Mouse (Mus musculus) effector memory CD4-positive, alpha-beta T cell, adult 7 months (primary cell): ENCODE data around the gene Zfp729b. TPM values are rescaled to one million over a fixed set of nuclear protein-coding genes. Genes with fewer than 3 reads are reported as not detected.

Experiments
- polyA plus RNA-seq: library from polyadenylated mRNA; unstranded; fragments of 100-300 nt; shearing (Covaris generic); gene quantifications from one replicate; pipeline ENCODE4 v1.2.1, GENCODE M21; 2017

Gene Zfp729b
- polyA plus RNA-seq, result 5.3 TPM

DNA sequence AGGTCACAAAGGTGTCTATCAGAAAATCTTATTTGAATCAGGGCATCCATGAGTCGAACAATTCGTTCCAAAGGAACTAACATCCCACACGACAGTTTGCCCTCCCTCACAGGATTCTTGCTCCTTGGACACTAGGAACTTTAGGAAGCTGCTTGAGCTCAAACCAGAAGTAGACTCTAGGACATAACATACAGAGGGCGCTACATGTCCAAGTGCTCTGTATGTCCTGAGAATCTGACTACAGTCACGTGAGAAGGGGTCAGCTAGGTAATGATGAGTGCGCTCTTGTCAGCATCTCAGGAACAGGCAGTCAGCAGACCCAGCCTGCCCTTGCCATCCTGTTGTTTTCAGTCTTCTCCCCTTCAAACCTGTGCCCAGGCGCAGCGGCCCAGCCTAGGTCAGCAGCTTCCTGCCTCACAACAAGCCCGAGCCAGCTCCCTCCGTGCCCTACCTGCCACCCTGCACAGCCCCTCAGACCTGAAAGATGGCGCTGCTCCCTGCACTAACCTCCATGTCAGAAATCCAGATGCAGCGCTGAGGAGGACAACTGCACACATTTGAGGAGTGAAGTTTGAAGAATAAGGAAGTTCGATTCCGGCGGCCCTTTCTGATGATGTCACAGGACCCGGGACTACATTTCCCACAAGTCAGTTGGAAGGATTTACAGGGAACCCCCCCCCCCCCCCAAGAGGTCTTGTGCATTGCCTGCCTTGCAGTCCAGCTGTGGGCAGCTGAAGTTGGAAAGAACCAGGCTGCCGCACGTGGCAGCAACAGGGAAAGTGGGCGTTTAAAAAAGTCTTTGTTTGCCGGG lies at the start of gene Zfp729b:
Gene Zfp729b, minus strand, starts transcription at position 642 of the 811 bp plus-strand sequence.

DNA sequence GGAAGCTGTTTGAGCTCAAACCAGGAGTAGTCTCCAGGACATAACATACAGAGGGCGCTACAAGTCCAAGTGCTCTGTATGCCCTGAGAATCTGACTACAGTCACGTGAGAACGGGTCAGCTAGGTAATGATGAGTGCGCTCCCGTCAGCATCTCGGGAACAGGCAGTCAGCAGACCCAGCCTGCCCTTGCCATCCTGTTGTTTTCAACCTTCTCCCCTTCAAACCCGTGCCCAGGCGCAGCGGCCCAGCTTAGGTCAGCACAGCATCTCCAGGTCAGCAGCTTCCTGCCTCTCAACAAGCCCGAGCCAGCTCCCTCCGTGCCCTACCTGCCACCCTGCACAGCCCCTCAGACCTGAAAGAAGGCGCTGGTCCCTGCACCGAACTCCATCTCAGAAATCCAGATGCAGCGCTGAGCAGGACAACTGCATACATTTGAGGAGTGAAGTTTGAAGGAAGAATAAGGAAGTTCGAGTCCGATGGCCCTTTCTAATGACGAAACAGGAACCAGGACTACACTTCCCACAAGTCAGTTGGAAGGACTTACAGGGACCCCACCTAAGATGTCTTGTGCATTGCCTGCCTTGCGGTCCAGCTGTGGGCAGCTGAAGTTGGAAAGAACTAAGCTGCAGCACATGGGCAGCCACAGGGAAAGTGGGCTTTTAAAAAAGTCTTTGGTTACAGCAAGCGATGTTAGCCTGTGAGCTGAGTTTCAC lies 27.9 kb upstream of the Zfp729b start, which contains the start of the genes Gm49345 and Zfp729a:
Gene Gm49345, minus strand, starts transcription at position 476 of the 714 bp plus-strand sequence.
Gene Zfp729a, minus strand, starts transcription at position 498 of the 714 bp plus-strand sequence.

DNA sequence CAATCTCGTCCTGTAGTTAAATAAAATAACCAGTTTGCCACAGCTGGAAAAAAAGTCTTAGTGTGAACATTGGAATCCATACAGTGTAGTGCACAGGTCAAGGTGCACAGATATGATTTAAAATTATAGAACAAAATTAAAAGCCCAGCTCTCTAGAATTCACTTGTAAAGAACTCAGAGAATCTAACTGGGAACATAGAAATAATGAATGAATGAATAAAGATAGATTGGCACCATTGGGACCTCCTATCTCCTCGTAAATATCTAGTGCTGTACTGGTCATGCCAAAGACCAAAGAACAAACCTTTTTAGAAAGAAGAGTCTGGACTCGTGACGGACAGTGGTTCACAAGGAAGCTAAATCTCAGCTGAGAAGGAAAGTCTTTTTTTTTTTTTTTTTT lies 55.8 kb downstream of the Zfp729b start, which contains the start of gene Zfp748:
Gene Zfp748, minus strand, starts transcription at position 101 of the 400 bp plus-strand sequence.

Other genes with a start within 250 kb of the Zfp729b start
- 0.94 TPM for gene Gm28044, start 249.2 kb downstream of the Zfp729b start, polyA plus RNA-seq
- 2.0 TPM for gene Zfp953, start 249.1 kb downstream of the Zfp729b start, polyA plus RNA-seq
- gene Gm28041, start 234.0 kb downstream of the Zfp729b start, polyA plus RNA-seq, result 1.2 TPM
- gene Zfp456, start 233.9 kb downstream of the Zfp729b start, polyA plus RNA-seq, result 5.7 TPM
- gene Zfp429, start 209.9 kb downstream of the Zfp729b start, polyA plus RNA-seq, result 29.1 TPM
- gene Zfp459, start 188.3 kb downstream of the Zfp729b start, polyA plus RNA-seq, result 3.5 TPM
- 34.3 TPM for gene Zfp874a, start 158.1 kb downstream of the Zfp729b start, polyA plus RNA-seq
- gene Zfp874b, start 125.4 kb downstream of the Zfp729b start, polyA plus RNA-seq, result 13.9 TPM
- gene Zfp58, start 109.2 kb downstream of the Zfp729b start, polyA plus RNA-seq, result 17.3 TPM
- gene Gm26965, start 83.6 kb downstream of the Zfp729b start, polyA plus RNA-seq, result not detected
- 44.6 TPM for gene Zfp87, start 83.5 kb downstream of the Zfp729b start, polyA plus RNA-seq
- 15.9 TPM for gene Zfp748, start 55.9 kb downstream of the Zfp729b start, polyA plus RNA-seq
- 3.1 TPM for gene Gm49345, start 28.1 kb upstream of the Zfp729b start, polyA plus RNA-seq
- 4.8 TPM for gene Zfp729a, start 28.1 kb upstream of the Zfp729b start, polyA plus RNA-seq
- gene Zfp738, start 77.4 kb upstream of the Zfp729b start, polyA plus RNA-seq, result 12.5 TPM
- gene Zfp65, start 119.5 kb upstream of the Zfp729b start, polyA plus RNA-seq, result 8.0 TPM
- 2.1 TPM for gene Zfp85, start 145.5 kb upstream of the Zfp729b start, polyA plus RNA-seq
- not detected for gene Zfp493, start 170.0 kb upstream of the Zfp729b start, polyA plus RNA-seq
- gene Zfp273, start 204.0 kb upstream of the Zfp729b start, polyA plus RNA-seq, result 1.2 TPM
- gene Gm10037, start 221.4 kb upstream of the Zfp729b start, polyA plus RNA-seq, result not detected